Mouse (Mus musculus) liver (tissue): ENCODE results near the gene 2010300C02Rik.

Experiments used
- DNase-seq: peaks from one replicate; pipeline ENCODE4 v3.0.0-alpha.2; 2020; ENCODE audit warnings: mixed read lengths

Gene 2010300C02Rik

GRCm38 (mm10) chr1:37665539-37666323 is 54.2 kb downstream of the 2010300C02Rik start:
- DNase-seq: no peak

- DNase-seq: no peak
Measured at GRCm38 (mm10) chr1:37664496-37664895, 55.4 kb downstream of the 2010300C02Rik start.

- no peak for DNase-seq
Measured at GRCm38 (mm10) chr1:37663606-37664005, 56.3 kb downstream of the 2010300C02Rik start.

- DNase-seq: no peak
Measured at GRCm38 (mm10) chr1:37656017-37656416, 63.9 kb downstream of the 2010300C02Rik start.

- no peak for DNase-seq
Measured at GRCm38 (mm10) chr1:37653992-37654391, 65.9 kb downstream of the 2010300C02Rik start.

GRCm38 (mm10) chr1:37647066-37647465 is 72.8 kb downstream of the 2010300C02Rik start:
- DNase-seq: no peak

- no peak for DNase-seq
Measured at GRCm38 (mm10) chr1:37644501-37644900, 75.4 kb downstream of the 2010300C02Rik start.

- DNase-seq: no peak
Measured at GRCm38 (mm10) chr1:37643794-37644365, 76.0 kb downstream of the 2010300C02Rik start.

- DNase-seq: no peak
Measured at GRCm38 (mm10) chr1:37641361-37641760, 78.5 kb downstream of the 2010300C02Rik start.

- peak; percentile 69 for DNase-seq
Measured at GRCm38 (mm10) chr1:37639101-37639500, 80.8 kb downstream of the 2010300C02Rik start.

GRCm38 (mm10) chr1:37638560-37638959 is 81.3 kb downstream of the 2010300C02Rik start:
- no peak for DNase-seq

- no peak for DNase-seq
Measured at GRCm38 (mm10) chr1:37637571-37637970, 82.3 kb downstream of the 2010300C02Rik start.

GRCm38 (mm10) chr1:37636824-37637223 is 83.1 kb downstream of the 2010300C02Rik start:
- no peak for DNase-seq

GRCm38 (mm10) chr1:37636169-37636568 is 83.7 kb downstream of the 2010300C02Rik start:
- no peak for DNase-seq

GRCm38 (mm10) chr1:37635716-37636115 is 84.2 kb downstream of the 2010300C02Rik start:
- DNase-seq: no peak

- peak; percentile 52 for DNase-seq
Measured at GRCm38 (mm10) chr1:37634658-37635057, 85.2 kb downstream of the 2010300C02Rik start.

GRCm38 (mm10) chr1:37633516-37633915 is 86.4 kb downstream of the 2010300C02Rik start:
- no peak for DNase-seq

GRCm38 (mm10) chr1:37632425-37632824 is 87.5 kb downstream of the 2010300C02Rik start:
- DNase-seq: no peak

GRCm38 (mm10) chr1:37631456-37631855 is 88.4 kb downstream of the 2010300C02Rik start:
- no peak for DNase-seq

GRCm38 (mm10) chr1:37630412-37631210 is 89.3 kb downstream of the 2010300C02Rik start:
- DNase-seq: no peak

GRCm38 (mm10) chr1:37629876-37630275 is 90.0 kb downstream of the 2010300C02Rik start:
- no peak for DNase-seq

GRCm38 (mm10) chr1:37628749-37629148 is 91.1 kb downstream of the 2010300C02Rik start:
- no peak for DNase-seq

- no peak for DNase-seq
Measured at GRCm38 (mm10) chr1:37624185-37624584, 95.7 kb downstream of the 2010300C02Rik start.

- no peak for DNase-seq
Measured at GRCm38 (mm10) chr1:37622049-37622448, 97.8 kb downstream of the 2010300C02Rik start.
